10 mouse cellular contexts compared by ENCODE assay signal in genomic region chr8:107881851-107882250, GRCm38 (mm10).
DNase-seq lines count a peak whose midpoint lies in the region; ATAC-seq and TF ChIP-seq lines count a peak whose summit lies in the region.
"Had no signal": no experiment of that assay in that cellular context is flagged by ENCODE, and none has a peak within 500 bp of the region (broad histone marks: within the 10 kb centered on the region; RNA-seq: fewer than 3 reads in every experiment).

No protein-coding gene starts in this region.

- H3K27me3 ChIP-seq in intestine, postnatal 0 days (replicated peaks; ENCODE audit: control insufficient read depth, insufficient read depth, low read length), result no peaks in the 10 kb centered on the region
- no peaks in the 10 kb centered on the region for H3K27me3 ChIP-seq in intestine, embryonic 16.5 days (replicated peaks; ENCODE audit: control insufficient read depth, insufficient read depth, low read length)
- H3K27me3 ChIP-seq in embryonic facial prominence, embryonic 14.5 days (replicated peaks; ENCODE audit: control insufficient read depth, insufficient read depth, low read length), result no peaks in the 10 kb centered on the region
- no peaks in the 10 kb centered on the region for H3K27me3 ChIP-seq in limb, embryonic 10.5 days (ENCODE audit: low read depth, poor library complexity, severe bottlenecking)
- H3K27me3 ChIP-seq in neural tube, embryonic 15.5 days (replicated peaks), result no peaks in the 10 kb centered on the region

- H3K9me3 ChIP-seq in intestine, postnatal 0 days (ENCODE audit: control insufficient read depth), result no peaks in the 10 kb centered on the region
- no peaks in the 10 kb centered on the region for H3K9me3 ChIP-seq in intestine, embryonic 16.5 days (ENCODE audit: control insufficient read depth, low read length)
- H3K9me3 ChIP-seq in embryonic facial prominence, embryonic 14.5 days (ENCODE audit: control insufficient read depth, low read length), result no peaks in the 10 kb centered on the region
- no peaks in the 10 kb centered on the region for H3K9me3 ChIP-seq in limb, embryonic 10.5 days (replicated peaks)
- H3K9me3 ChIP-seq in neural tube, embryonic 15.5 days (replicated peaks), result no peaks in the 10 kb centered on the region
- H3K9me3 ChIP-seq: embryonic facial prominence, embryonic 12.5 days had no signal

- no peak overlapping the region for H3K4me2 ChIP-seq in intestine, postnatal 0 days (replicated peaks; ENCODE audit: low read depth)
- no peak overlapping the region for H3K4me2 ChIP-seq in intestine, embryonic 16.5 days (ENCODE audit: low read depth, low read length)
- no peak overlapping the region for H3K4me2 ChIP-seq in embryonic facial prominence, embryonic 14.5 days (ENCODE audit: low read depth, low read length)
- no peak overlapping the region for H3K4me2 ChIP-seq in neural tube, embryonic 15.5 days
- H3K4me2 ChIP-seq: embryonic facial prominence, embryonic 12.5 days had no signal

- H3K27ac ChIP-seq in intestine, postnatal 0 days (ENCODE audit: low read depth, low read length), result no peak overlapping the region
- no peak overlapping the region for H3K27ac ChIP-seq in intestine, embryonic 16.5 days (ENCODE audit: low read length)
- H3K27ac ChIP-seq in embryonic facial prominence, embryonic 14.5 days (replicated peaks; ENCODE audit: low read depth, low read length), result no peak overlapping the region
- no peak overlapping the region for H3K27ac ChIP-seq in limb, embryonic 10.5 days
- H3K27ac ChIP-seq in neural tube, embryonic 15.5 days (replicated peaks), result peak overlapping the region; percentile 33; the same call in 1 of the 2 replicates
- H3K27ac ChIP-seq: embryonic facial prominence, embryonic 12.5 days had no signal

- TF ChIP-seq CTCF in intestine, postnatal 0 days (IDR thresholded peaks at IDR 0.05; ENCODE audit: low read depth), result peak; percentile 83

- 18% methylated on average over 7 of the region's 7 CpGs for WGBS in intestine, postnatal 0 days
- WGBS in intestine, embryonic 16.5 days, result 18% methylated on average over 7 of the region's 7 CpGs
- WGBS in embryonic facial prominence, embryonic 14.5 days, result 11% methylated on average over 7 of the region's 7 CpGs
- WGBS in limb, embryonic 10.5 days, result 21% methylated on average over 7 of the region's 7 CpGs
- 16% methylated on average over 7 of the region's 7 CpGs for WGBS in neural tube, embryonic 15.5 days

- no peaks in the 10 kb centered on the region for H3K4me1 ChIP-seq in intestine, postnatal 0 days (replicated peaks; ENCODE audit: control insufficient read depth, insufficient read depth, low read length)
- H3K4me1 ChIP-seq in intestine, embryonic 16.5 days (ENCODE audit: control insufficient read depth, insufficient read depth, low read length), result no peaks in the 10 kb centered on the region
- H3K4me1 ChIP-seq in embryonic facial prominence, embryonic 14.5 days (ENCODE audit: control insufficient read depth, insufficient read depth, low read length), result peaks cover 8% of the 10 kb centered on the region; the same call in 1 of the 2 replicates
- peaks cover 30% of the 10 kb centered on the region for H3K4me1 ChIP-seq in limb, embryonic 10.5 days
- no peaks in the 10 kb centered on the region for H3K4me1 ChIP-seq in neural tube, embryonic 15.5 days

- no peaks in the 10 kb centered on the region for H3K36me3 ChIP-seq in intestine, postnatal 0 days (ENCODE audit: control insufficient read depth, insufficient read depth)
- no peaks in the 10 kb centered on the region for H3K36me3 ChIP-seq in intestine, embryonic 16.5 days (ENCODE audit: control insufficient read depth, insufficient read depth, low read length)
- H3K36me3 ChIP-seq in embryonic facial prominence, embryonic 14.5 days (ENCODE audit: control insufficient read depth, insufficient read depth, low read length), result no peaks in the 10 kb centered on the region
- H3K36me3 ChIP-seq in limb, embryonic 10.5 days, result no peaks in the 10 kb centered on the region
- no peaks in the 10 kb centered on the region for H3K36me3 ChIP-seq in neural tube, embryonic 15.5 days
- H3K36me3 ChIP-seq: embryonic facial prominence, embryonic 12.5 days had no signal

- no peak overlapping the region for H3K9ac ChIP-seq in intestine, postnatal 0 days (ENCODE audit: low read depth, low read length)
- H3K9ac ChIP-seq in intestine, embryonic 16.5 days (ENCODE audit: low read depth, low read length), result no peak overlapping the region
- no peak overlapping the region for H3K9ac ChIP-seq in embryonic facial prominence, embryonic 14.5 days (ENCODE audit: low read depth, low read length)
- no peak overlapping the region for H3K9ac ChIP-seq in neural tube, embryonic 15.5 days (replicated peaks)
- H3K9ac ChIP-seq: embryonic facial prominence, embryonic 12.5 days had no signal

- H3K4me3 ChIP-seq in intestine, postnatal 0 days (ENCODE audit: low read depth, low read length), result no peak overlapping the region
- H3K4me3 ChIP-seq in intestine, embryonic 16.5 days (ENCODE audit: low read length), result no peak overlapping the region
- no peak overlapping the region for H3K4me3 ChIP-seq in embryonic facial prominence, embryonic 14.5 days (ENCODE audit: low read depth, low read length)
- no peak overlapping the region for H3K4me3 ChIP-seq in limb, embryonic 10.5 days
- no peak overlapping the region for H3K4me3 ChIP-seq in neural tube, embryonic 15.5 days (replicated peaks)
- H3K4me3 ChIP-seq: embryonic facial prominence, embryonic 12.5 days; myocyte had no signal

- no peak for ATAC-seq in intestine, postnatal 0 days
- ATAC-seq in intestine, embryonic 16.5 days, result no peak
- no peak for ATAC-seq in embryonic facial prominence, embryonic 14.5 days (ENCODE audit: low read depth)
- ATAC-seq in neural tube, embryonic 15.5 days (ENCODE audit: low FRiP score), result no peak

- peak; percentile 79 for DNase-seq in adrenal gland, postnatal 14 days
- DNase-seq in embryonic facial prominence, embryonic 14.5 days (ENCODE audit: low spot score), result peak; percentile 90
- peak; percentile 6 to 52 for DNase-seq in kidney, adult 8-10 months
- DNase-seq in limb, embryonic 10.5 days (ENCODE audit: low spot score), result peak; percentile 79
- DNase-seq in urinary bladder, postnatal 25 days (ENCODE audit: low spot score), result peak; percentile 60

Comparison
In these comparisons a context has a peak if more than half of its experiments do, and no peak if none do; other contexts are left out.
1. DNase-seq: peak in every context shown above with its lines; median percentile 90 in embryonic facial prominence, embryonic 14.5 days; 79 in adrenal gland, postnatal 14 days; 79 in limb, embryonic 10.5 days; 60 in urinary bladder, postnatal 25 days; 29 in kidney, adult 8-10 months.